Mouse (Mus musculus): ENCODE results near the gene Hbb-bh2. TPM values are rescaled to one million over a fixed set of nuclear protein-coding genes. Genes with fewer than 3 reads are reported as not detected.
"Not testable (repeated sequence)": the region's sequence is repeated elsewhere in the genome, so short reads cannot be mapped to it uniquely, and the experiment has no call there.

The Hbb-bh2 gene
- polyA plus RNA-seq, 1 experiment from 2014 or later, result not detected

- no peak overlapping the region for H3K9ac ChIP-seq (ENCODE audit: low read depth, low read length)
- 67% methylated on average over 1 of the region's 1 CpGs for WGBS
- no peak for ATAC-seq (ENCODE audit: low FRiP score, low TSS enrichment)
Observed at GRCm38 (mm10) chr7:103854669-103855068, 14.3 kb upstream of the Hbb-bh2 start.

DNA sequence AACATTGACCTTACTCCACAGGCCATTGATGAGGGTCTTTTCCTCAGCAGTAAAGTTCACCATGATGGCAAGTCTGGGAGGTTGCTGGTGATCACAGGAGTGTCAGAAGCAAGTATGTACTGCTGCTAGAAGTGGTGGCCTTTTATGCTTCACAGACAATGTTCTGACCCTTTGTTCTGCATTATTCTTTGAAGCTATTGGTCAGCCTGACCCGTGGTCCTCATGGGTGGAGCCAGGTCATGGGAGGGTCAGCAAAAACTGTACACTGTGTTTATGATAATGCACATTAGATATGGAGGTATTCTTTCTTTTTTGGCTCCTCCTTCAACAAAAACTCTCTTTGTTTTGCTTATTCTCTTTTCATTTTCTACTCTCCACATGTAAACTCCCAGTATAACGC, 12.8 kb upstream of the Hbb-bh2 start, which contains the start of gene Hbb-y:
Gene Hbb-y, minus strand, starts transcription at position 127 of the 400 bp plus-strand sequence.
- H3K4me3 ChIP-seq (ENCODE audit: low read length), result no peak within 1 kb of the TSS
- H3K27me3 ChIP-seq (ENCODE audit: control insufficient read depth, insufficient read depth, low read length), result no peaks in the 10 kb centered on the region
- no peaks in the 10 kb centered on the region for H3K4me1 ChIP-seq (ENCODE audit: control insufficient read depth, insufficient read depth, low read length)
- no peak within 1 kb of the TSS for H3K4me2 ChIP-seq (replicated peaks; ENCODE audit: low read depth, low read length)
- no peaks in the 10 kb centered on the region for H3K9me3 ChIP-seq (ENCODE audit: control insufficient read depth, low read length)
- no peak for ATAC-seq (ENCODE audit: low FRiP score, low TSS enrichment)
- H3K36me3 ChIP-seq (ENCODE audit: control insufficient read depth, insufficient read depth, low read length), result no peaks in the 10 kb centered on the region
- WGBS, result 71% methylated on average over 2 of the region's 2 CpGs
- H3K27ac ChIP-seq (ENCODE audit: low read depth, low read length), result no peak within 1 kb of the TSS
- H3K9ac ChIP-seq (ENCODE audit: low read depth, low read length), result no peak within 1 kb of the TSS

More at GRCm38 (mm10) chr7:103854669-103855068, 14.3 kb upstream of the Hbb-bh2 start:
- H3K27ac ChIP-seq (ENCODE audit: low read depth, low read length), result no peak overlapping the region
- no peaks in the 10 kb centered on the region for H3K9me3 ChIP-seq (ENCODE audit: control insufficient read depth, low read length)
- H3K36me3 ChIP-seq (ENCODE audit: control insufficient read depth, insufficient read depth, low read length), result no peaks in the 10 kb centered on the region
- no peak overlapping the region for H3K4me3 ChIP-seq (ENCODE audit: low read length)
- H3K27me3 ChIP-seq (ENCODE audit: control insufficient read depth, insufficient read depth, low read length), result no peaks in the 10 kb centered on the region
- no peaks in the 10 kb centered on the region for H3K4me1 ChIP-seq (ENCODE audit: control insufficient read depth, insufficient read depth, low read length)
- H3K4me2 ChIP-seq (replicated peaks; ENCODE audit: low read depth, low read length), result no peak overlapping the region

- H3K4me2 ChIP-seq (replicated peaks; ENCODE audit: low read depth, low read length), result no peak overlapping the region
- no peak for ATAC-seq (ENCODE audit: low FRiP score, low TSS enrichment)
- no peaks in the 10 kb centered on the region for H3K9me3 ChIP-seq (ENCODE audit: control insufficient read depth, low read length)
- H3K27ac ChIP-seq (ENCODE audit: low read depth, low read length), result no peak overlapping the region
- H3K4me3 ChIP-seq (ENCODE audit: low read length), result no peak overlapping the region
- no peaks in the 10 kb centered on the region for H3K4me1 ChIP-seq (ENCODE audit: control insufficient read depth, insufficient read depth, low read length)
- H3K27me3 ChIP-seq (ENCODE audit: control insufficient read depth, insufficient read depth, low read length), result no peaks in the 10 kb centered on the region
- WGBS, result 57% methylated on average over 2 of the region's 2 CpGs
- no peaks in the 10 kb centered on the region for H3K36me3 ChIP-seq (ENCODE audit: control insufficient read depth, insufficient read depth, low read length)
- no peak overlapping the region for H3K9ac ChIP-seq (ENCODE audit: low read depth, low read length)
Observed at GRCm38 (mm10) chr7:103844525-103845325, 4.4 kb upstream of the Hbb-bh2 start.

DNA sequence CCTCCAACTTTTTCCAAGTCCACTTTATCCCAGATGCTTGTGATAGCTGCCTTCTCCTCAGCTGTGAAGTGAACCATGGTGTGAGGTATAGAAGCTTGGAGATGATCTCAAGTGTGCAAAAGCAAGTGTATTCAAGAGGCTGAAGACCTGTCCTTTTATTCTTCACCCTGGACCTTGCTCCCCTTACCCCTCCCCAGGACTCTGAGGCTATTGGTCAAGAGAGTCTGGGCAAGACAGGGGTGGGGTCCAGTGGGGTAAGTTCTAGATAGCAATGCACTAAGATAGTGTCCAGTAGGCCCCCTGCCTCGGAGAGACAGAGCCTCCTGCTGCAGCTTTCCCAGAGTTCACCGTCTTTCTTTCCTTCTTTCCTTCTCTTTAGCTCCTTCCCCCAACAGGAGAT, 2.7 kb upstream of the Hbb-bh2 start, which contains the start of gene Hbb-bh1:
Gene Hbb-bh1, minus strand, starts transcription at position 131 of the 400 bp plus-strand sequence.
- H3K4me3 ChIP-seq (ENCODE audit: low read length), result no peak within 1 kb of the TSS
- no peaks in the 10 kb centered on the region for H3K36me3 ChIP-seq (ENCODE audit: control insufficient read depth, insufficient read depth, low read length)
- no peaks in the 10 kb centered on the region for H3K4me1 ChIP-seq (ENCODE audit: control insufficient read depth, insufficient read depth, low read length)
- H3K27ac ChIP-seq (ENCODE audit: low read depth, low read length), result no peak within 1 kb of the TSS
- H3K9ac ChIP-seq (ENCODE audit: low read depth, low read length), result no peak within 1 kb of the TSS
- WGBS, result 86% methylated on average over 2 of the region's 2 CpGs
- no peak for ATAC-seq (ENCODE audit: low FRiP score, low TSS enrichment)
- H3K4me2 ChIP-seq (replicated peaks; ENCODE audit: low read depth, low read length), result no peak within 1 kb of the TSS
- H3K27me3 ChIP-seq (ENCODE audit: control insufficient read depth, insufficient read depth, low read length), result no peaks in the 10 kb centered on the region
- H3K9me3 ChIP-seq (ENCODE audit: control insufficient read depth, low read length), result no peaks in the 10 kb centered on the region

GRCm38 (mm10) chr7:103827808-103828207, 12.5 kb downstream of the Hbb-bh2 start, which contains the start of gene Hbb-bs:
Hbb-bs (minus strand) TSS chr7:103828096.
- Histone ChIP-seq H3K9ac (ENCODE audit: low read depth, low read length) (no peak within 1 kb of the TSS), H3K36me3 (ENCODE audit: control insufficient read depth, insufficient read depth, low read length) (no peaks in the 10 kb centered on the region), H3K4me1 (ENCODE audit: control insufficient read depth, insufficient read depth, low read length) (no peaks in the 10 kb centered on the region), H3K27me3 (ENCODE audit: control insufficient read depth, insufficient read depth, low read length) (no peaks in the 10 kb centered on the region), H3K9me3 (ENCODE audit: control insufficient read depth, low read length) (no peaks in the 10 kb centered on the region), H3K4me2 (replicated peaks; ENCODE audit: low read depth, low read length) (no peak within 1 kb of the TSS), H3K27ac (ENCODE audit: low read depth, low read length) (no peak within 1 kb of the TSS), H3K4me3 (ENCODE audit: low read length) (no peak within 1 kb of the TSS)
- WGBS, result 93% methylated on average over 4 of the region's 4 CpGs
- no peak for ATAC-seq (ENCODE audit: low FRiP score, low TSS enrichment)

- WGBS, result no CpG with 5 or more reads among the region's 2 CpGs
- not testable (repeated sequence) for H3K4me2 ChIP-seq (replicated peaks; ENCODE audit: low read depth, low read length); H3K36me3 ChIP-seq (ENCODE audit: control insufficient read depth, insufficient read depth, low read length); ATAC-seq (ENCODE audit: low FRiP score, low TSS enrichment); H3K9ac ChIP-seq (ENCODE audit: low read depth, low read length); H3K27me3 ChIP-seq (ENCODE audit: control insufficient read depth, insufficient read depth, low read length); H3K9me3 ChIP-seq (ENCODE audit: control insufficient read depth, low read length); H3K4me1 ChIP-seq (ENCODE audit: control insufficient read depth, insufficient read depth, low read length); H3K4me3 ChIP-seq (ENCODE audit: low read length); H3K27ac ChIP-seq (ENCODE audit: low read depth, low read length)
Observed at GRCm38 (mm10) chr7:103827139-103827538, 13.2 kb downstream of the Hbb-bh2 start.

GRCm38 (mm10) chr7:103826255-103826887, 13.9 kb downstream of the Hbb-bh2 start:
- ATAC-seq (ENCODE audit: low FRiP score, low TSS enrichment), result no peak
- 69% methylated on average over 3 of the region's 3 CpGs for WGBS
- Histone ChIP-seq H3K36me3 (ENCODE audit: control insufficient read depth, insufficient read depth, low read length) (no peaks in the 10 kb centered on the region), H3K9ac (ENCODE audit: low read depth, low read length) (no peak overlapping the region), H3K4me3 (ENCODE audit: low read length) (no peak overlapping the region), H3K9me3 (ENCODE audit: control insufficient read depth, low read length) (no peaks in the 10 kb centered on the region), H3K27ac (ENCODE audit: low read depth, low read length) (no peak overlapping the region), H3K4me2 (replicated peaks; ENCODE audit: low read depth, low read length) (no peak overlapping the region), H3K4me1 (ENCODE audit: control insufficient read depth, insufficient read depth, low read length) (no peaks in the 10 kb centered on the region), H3K27me3 (ENCODE audit: control insufficient read depth, insufficient read depth, low read length) (no peaks in the 10 kb centered on the region)

DNA sequence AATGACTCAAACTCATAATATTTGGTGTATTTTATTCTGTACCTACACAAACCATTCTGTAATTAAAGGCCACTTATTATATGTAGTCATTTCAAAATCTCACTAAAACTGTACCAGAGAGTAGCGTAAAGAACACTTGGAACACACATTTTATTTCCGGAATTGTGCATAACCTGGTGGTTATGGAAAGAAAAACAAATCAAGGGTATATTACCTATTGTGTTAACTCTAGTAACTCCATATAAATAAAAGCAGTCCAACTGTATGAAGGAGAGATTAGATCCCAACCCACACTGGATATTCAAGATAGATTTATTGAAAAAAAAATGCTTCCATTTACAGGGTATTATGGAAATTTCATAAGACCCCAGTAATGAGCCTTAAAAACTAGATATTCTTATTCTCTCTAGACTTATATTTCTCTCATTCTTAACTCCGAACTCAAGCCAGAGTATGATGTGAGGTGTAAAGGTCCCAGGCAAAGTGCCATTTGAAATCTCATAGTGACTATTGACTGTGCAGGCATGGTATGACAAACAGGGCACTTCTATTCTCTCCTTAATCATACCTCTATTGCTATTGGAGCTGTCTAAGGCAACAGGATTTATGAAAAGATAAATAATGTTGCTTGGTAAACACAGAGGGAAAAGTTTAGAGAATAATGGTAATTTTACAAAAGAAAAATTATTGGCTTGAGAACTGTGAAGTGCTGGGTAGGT, 14.6 kb downstream of the Hbb-bh2 start:
- Histone ChIP-seq H3K9ac (ENCODE audit: low read depth, low read length) (no peak overlapping the region), H3K36me3 (ENCODE audit: control insufficient read depth, insufficient read depth, low read length) (no peaks in the 10 kb centered on the region), H3K4me1 (ENCODE audit: control insufficient read depth, insufficient read depth, low read length) (no peaks in the 10 kb centered on the region), H3K27me3 (ENCODE audit: control insufficient read depth, insufficient read depth, low read length) (no peaks in the 10 kb centered on the region), H3K4me2 (replicated peaks; ENCODE audit: low read depth, low read length) (no peak overlapping the region), H3K27ac (ENCODE audit: low read depth, low read length) (no peak overlapping the region), H3K9me3 (ENCODE audit: control insufficient read depth, low read length) (no peaks in the 10 kb centered on the region), H3K4me3 (ENCODE audit: low read length) (no peak overlapping the region)
- 96% methylated on average over 3 of the region's 3 CpGs for WGBS
- no peak for ATAC-seq (ENCODE audit: low FRiP score, low TSS enrichment)

Data from kidney, embryonic 14.5 days (tissue).